Mouse (Mus musculus) CH12.LX (cell line): Measurements from ENCODE around the gene Ldb3.

Experiments used
- CTCF ChIP-seq, 2 experiments: IDR thresholded peaks in 1 of 2; conservative IDR thresholded peaks in 1 of 2; 2 replicates each; pipeline ENCODE4 v1.5.1; 2011 to 2012; ENCODE audit warnings: low read depth in 2 of 2, low read length in 2 of 2, improper control_type of control experiment in 1 of 2, inconsistent platforms in 1 of 2, mild to moderate bottlenecking in 1 of 2, moderate library complexity in 1 of 2
- EP300 ChIP-seq: IDR thresholded peaks from 2 replicates; pipeline ENCODE4 v1.6.1; 2011; ENCODE audit warnings: low read length, improper control_type of control experiment
- MAZ ChIP-seq: IDR thresholded peaks from 2 replicates; pipeline ENCODE4 v1.6.1; 2012; ENCODE audit warnings: low read depth, mild to moderate bottlenecking, inconsistent platforms, low read length, improper control_type of control experiment, moderate library complexity
- POLR2A ChIP-seq: IDR thresholded peaks from 2 replicates; pipeline ENCODE4 v1.6.1; 2011; ENCODE audit warnings: low read depth, mild to moderate bottlenecking, improper control_type of control experiment, low read length
- RAD21 ChIP-seq: IDR thresholded peaks from 2 replicates; pipeline ENCODE4 v1.6.1; 2011; ENCODE audit warnings: low read depth, mild to moderate bottlenecking, low read length, improper control_type of control experiment, moderate library complexity

DNA sequence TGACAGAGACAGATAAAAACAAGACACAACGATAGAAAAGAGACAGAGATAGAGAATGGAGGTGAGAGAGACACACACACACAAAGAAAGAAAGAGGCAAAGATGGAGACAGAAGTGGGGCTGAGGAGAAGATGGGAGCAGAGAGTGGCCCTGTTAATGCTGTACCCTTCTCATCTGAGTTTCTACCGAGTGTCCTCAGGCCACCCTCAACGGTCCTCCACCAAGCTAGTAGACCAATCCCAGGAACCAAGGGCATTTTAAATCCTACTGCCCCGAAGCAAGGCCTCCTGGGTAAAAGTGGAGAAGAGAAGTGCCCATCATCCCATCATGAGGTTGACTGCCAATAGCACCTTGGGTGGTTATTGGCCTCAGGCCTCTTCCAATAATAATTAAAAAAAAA is 17.6 kb downstream of the Ldb3 start:
- TF ChIP-seq CTCF (conservative IDR thresholded peaks at IDR 0.05 in 1 of 2, IDR thresholded peaks at IDR 0.05 in 1 of 2; ENCODE audit: low read depth in 2 of 2, low read length in 2 of 2): no peak
- TF ChIP-seq POLR2A: no peak
- no peak for TF ChIP-seq MAZ
- TF ChIP-seq EP300: no peak
- TF ChIP-seq RAD21: no peak
